Mouse (Mus musculus) CD8-positive naive resting alpha-beta T cell, adult 2 months (primary cell): ENCODE measurements around the gene Tmem177.

Experiments used
- DNase-seq, 2 experiments: peaks; one replicate each; pipeline ENCODE4 v3.0.0; 2022; ENCODE audit warnings: low read depth in 2 of 2, low spot score in 2 of 2

Gene Tmem177

GRCm38 (mm10) chr1:119891149-119891548 lies 21.9 kb downstream of the Tmem177 start:
- no peak for DNase-seq

DNA sequence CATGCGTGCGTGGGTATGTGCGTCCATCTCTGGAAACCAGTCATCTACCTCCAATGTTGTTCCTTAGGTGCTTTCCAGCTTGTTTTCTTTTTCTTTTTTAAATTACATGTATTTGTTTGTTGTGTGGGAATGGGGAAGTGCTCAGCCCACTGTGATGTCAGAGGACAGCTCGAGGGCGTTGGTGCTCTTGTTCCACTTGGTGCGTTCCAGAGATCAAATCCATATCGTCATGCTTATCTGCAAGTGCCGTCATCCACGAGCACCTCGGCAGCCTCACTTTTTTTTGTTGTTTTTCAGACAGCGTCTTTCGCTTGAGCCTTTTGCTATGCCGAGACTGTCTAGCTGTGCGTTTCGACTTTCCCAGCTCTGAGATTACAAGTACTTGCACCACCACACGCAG lies 23.7 kb downstream of the Tmem177 start:
- DNase-seq = no peak

- DNase-seq = no peak
These were observed 26.7 kb downstream of the Tmem177 start for GRCm38 (mm10) chr1:119886320-119886719.

DNA sequence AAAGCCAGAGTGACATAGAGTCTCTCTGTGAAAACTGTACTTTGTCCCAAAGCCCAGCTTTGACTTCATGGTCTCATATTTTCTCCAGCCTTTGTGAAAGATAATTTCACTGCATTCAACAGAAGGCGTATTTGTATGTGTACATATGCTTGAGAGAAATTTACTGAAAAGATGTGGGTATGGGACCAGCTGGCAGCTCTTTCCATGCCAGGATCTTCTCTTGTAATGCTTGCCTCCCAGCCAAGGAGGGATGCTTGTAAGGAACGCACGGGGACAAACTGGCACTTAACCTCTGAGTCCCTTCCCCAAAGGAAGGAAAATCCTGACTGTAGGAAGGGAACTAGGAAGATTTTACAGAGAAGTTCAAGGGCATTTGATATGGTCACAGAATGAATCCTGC lies 28.7 kb downstream of the Tmem177 start:
- no peak for DNase-seq

DNA sequence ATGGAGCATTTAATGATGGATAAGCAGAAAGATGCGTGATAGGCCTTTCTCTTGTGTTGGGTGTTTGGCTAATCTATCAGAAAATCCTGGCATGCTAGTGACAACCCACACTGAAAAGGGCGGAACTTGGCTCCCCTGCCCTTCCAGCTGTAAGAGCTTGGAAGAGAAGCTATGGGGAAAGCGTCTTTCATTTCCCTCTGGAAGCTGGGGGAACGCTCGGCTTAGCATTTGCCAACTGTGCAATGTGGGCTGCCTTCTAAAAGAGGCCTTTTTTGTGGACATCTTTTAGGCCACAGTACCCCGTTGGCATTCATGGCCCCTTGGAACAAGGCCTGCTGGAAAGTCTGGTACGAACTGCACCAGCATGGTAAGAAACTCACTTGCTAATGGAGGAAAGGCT lies 34.1 kb downstream of the Tmem177 start:
- no peak for DNase-seq

DNA sequence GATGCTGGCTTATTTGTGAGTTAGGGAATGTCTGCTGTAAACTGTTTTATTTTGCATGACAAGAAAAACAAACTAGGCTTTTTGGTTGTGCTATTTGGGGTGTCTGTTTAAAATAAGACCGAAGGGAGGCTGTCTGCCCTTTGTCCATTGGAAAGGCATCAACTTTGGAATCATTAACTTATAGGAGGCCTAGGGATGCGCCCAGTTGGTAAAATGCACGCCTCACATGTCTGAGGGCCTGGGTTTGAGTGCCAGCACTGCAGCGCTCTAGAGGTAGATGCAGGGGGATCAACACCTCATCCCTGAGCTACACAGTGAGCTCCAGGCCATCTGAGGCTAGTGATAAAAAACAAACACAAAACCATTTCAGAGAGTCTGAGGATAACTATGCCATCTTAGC lies 35.5 kb downstream of the Tmem177 start:
- DNase-seq = no peak

DNA sequence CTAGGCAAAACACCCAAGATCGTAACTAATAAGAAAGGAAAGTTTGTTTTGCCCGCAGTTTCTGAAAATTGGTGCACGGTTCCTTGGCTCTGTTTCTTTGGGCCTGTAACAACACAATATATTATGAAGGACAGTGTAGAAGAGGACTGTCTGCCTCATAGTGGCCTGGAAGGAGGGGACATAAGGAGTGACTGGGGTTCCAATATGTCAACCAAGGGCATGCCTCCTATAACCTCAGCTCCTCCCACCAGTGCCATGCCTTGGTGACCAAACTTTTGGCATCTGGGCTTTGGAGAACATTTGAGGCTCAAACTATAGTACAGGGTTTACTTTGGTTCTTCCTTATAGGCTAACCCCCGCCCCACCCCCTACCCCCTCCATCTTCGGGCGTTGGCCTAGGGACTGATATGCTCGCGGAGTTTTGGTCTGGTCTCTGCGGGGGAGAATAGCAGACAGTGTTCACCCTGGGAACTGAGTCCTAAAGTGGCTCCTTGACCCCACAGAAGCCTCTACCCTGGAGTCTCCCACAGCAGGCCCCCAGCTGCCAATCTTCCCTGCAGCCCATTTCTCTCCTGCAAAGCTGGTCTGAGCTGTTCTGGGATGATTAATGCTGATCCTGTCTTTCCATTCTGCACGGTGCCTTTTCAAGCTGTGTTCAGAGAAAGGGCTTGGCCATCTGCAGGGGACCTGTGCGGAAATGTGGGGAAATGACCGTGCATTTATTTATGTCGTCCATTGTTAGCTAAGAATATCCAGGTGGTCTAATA lies 44.4 kb downstream of the Tmem177 start:
- DNase-seq = no peak

DNA sequence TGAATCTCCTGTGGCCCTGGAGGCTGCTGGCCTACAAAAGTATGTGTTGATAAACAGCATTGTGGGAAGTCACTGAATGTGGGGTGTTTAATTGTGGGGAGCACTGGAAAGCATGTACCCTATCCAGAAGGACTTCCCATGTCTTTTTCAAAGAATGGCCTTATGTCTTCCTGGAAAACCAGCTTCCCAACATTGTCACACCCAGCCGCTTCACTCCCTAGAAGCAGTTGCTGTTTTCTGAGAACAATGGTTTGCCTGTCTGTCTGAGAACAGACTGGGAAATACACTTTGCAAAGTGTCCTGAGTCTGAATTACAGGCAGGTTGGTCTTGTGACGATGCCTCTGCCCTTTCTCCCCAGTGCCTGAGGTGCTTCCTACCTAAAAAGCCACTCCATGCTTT lies 45.7 kb downstream of the Tmem177 start:
- no peak for DNase-seq

GRCm38 (mm10) chr1:119865311-119865710 lies 47.7 kb downstream of the Tmem177 start:
- DNase-seq = no peak

- DNase-seq = no peak
These were observed 49.3 kb downstream of the Tmem177 start for GRCm38 (mm10) chr1:119863507-119864296.

DNA sequence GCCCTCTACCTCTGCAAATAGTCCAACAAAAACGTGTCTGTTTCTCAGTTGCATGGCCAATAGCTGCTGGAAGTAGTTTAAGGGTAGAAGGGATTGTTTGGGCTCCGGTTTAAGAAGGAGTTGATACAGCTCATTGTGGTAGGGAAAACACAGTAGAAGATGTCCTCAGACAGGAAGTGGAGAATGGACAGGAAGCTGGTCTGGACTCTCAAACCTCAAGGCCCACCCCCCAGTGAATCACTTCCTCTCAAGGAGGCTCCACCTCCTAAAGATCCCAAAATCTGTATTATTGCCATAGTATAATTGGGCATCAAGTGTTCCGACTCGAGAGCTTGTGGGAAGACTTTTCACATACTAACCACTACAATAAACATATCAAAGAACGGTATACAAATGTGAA lies 53.4 kb downstream of the Tmem177 start:
- no peak for DNase-seq
